Mouse (Mus musculus) embryonic facial prominence, embryonic 12.5 days (tissue): Measurements from ENCODE around the gene Klhl24. TPM values are rescaled to one million over a fixed set of nuclear protein-coding genes. Genes with fewer than 3 reads are reported as not detected.
"Not testable (repeated sequence)": the region's sequence is repeated elsewhere in the genome, so short reads cannot be mapped to it uniquely, and the experiment has no call there.

ENCODE experiments used
- ATAC-seq: fragments of 200-750 bp; cut with Nextera tagmentation; 2 replicates; pipeline ENCODE4 v1.8.0; 2017; ENCODE audit not compliant: insufficient number of reproducible peaks, insufficient read depth, low FRiP score, low TSS enrichment
- H3K27ac ChIP-seq: fragments of 300-500 bp; sonication (generic); 2 replicates; pipeline ENCODE4 v1.5.1; 2016; ENCODE audit warnings: mild to moderate bottlenecking
- H3K27me3 ChIP-seq: fragments of 300-500 bp; sonication (generic); 2 replicates; pipeline ENCODE4 v1.6.1; 2016; ENCODE audit warnings: mild to moderate bottlenecking, moderate library complexity
- H3K36me3 ChIP-seq: fragments of 300-500 bp; sonication (generic); 2 replicates; pipeline ENCODE4 v1.6.1; 2016; ENCODE audit warnings: mild to moderate bottlenecking
- H3K4me1 ChIP-seq: fragments of 300-500 bp; sonication (generic); 2 replicates; pipeline ENCODE4 v1.6.1; 2016
- H3K4me2 ChIP-seq: fragments of 300-500 bp; sonication (generic); replicated peaks from 2 replicates; pipeline ENCODE4 v1.6.1; 2016; ENCODE audit warnings: mild to moderate bottlenecking, moderate library complexity
- H3K4me3 ChIP-seq: fragments of 300-500 bp; sonication (generic); 2 replicates; pipeline ENCODE4 v1.5.1; 2016; ENCODE audit warnings: mild to moderate bottlenecking
- H3K9ac ChIP-seq: fragments of 300-500 bp; sonication (generic); 2 replicates; pipeline ENCODE4 v1.6.1; 2016; ENCODE audit warnings: mild to moderate bottlenecking, moderate library complexity
- H3K9me3 ChIP-seq: fragments of 300-500 bp; sonication (generic); 2 replicates; pipeline ENCODE4 v1.6.1; 2016; ENCODE audit warnings: mild to moderate bottlenecking, moderate library complexity
- WGBS: fragments of 180-500 bp; shearing (Covaris S2); methylation state at CpG from one replicate; pipeline ENCODE4 v1.1.7; 2016; 5-methylcytosine and 5-hydroxymethylcytosine counted together
- polyA plus RNA-seq: library from polyadenylated mRNA; unstranded; fragments of >200 nt; fragmentation: Nextera tagmentation; extraction: Ambion mirVana; gene quantifications from 2 replicates; pipeline ENCODE4 v1.2.1, GENCODE M21; 2016

Klhl24 gene
- polyA plus RNA-seq, 1 experiment from 2014 or later: 36.9 TPM

DNA sequence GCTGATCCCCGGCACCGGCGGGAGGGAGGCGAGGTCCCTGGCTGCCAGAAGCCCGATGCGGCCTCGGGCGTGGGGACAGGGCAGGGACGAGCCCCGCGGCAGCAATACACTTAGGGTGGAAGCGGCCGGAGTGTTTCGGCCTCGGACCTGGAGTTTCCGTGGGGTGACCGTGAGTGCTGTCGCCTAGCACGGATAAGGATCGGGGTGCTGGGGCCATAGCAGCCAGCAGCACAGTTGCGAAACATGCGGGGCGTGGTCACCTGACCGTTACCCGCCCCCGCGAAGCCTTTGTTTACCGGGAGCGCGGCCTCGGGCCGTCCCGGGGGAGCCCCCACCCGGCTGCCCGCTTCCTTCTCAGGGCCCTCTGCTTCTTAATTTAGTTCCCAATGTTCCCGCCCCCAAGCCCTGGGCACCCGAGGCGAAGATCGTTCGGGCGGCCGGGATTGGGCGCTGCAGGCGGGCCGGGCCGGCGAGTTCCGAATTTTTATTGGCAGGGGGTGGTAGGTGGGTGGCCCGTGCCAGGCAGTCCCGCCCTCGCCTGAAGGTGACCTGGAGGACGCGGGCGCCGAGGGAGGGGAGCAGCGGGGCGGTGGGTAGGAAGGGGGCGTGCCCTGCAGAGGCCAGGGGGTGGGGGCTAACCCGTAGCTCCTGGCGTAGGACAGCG is 501 bp downstream of the Klhl24 start:
- Histone ChIP-seq H3K27ac (peak overlapping the region; percentile 95), H3K9me3 (no peaks in the 10 kb centered on the region), H3K4me1 (no peaks in the 10 kb centered on the region), H3K4me2 (peak overlapping the region; percentile 51), H3K36me3 (peaks cover 7% of the 10 kb centered on the region), H3K4me3 (peak overlapping the region; percentile 87), H3K27me3 (no peaks in the 10 kb centered on the region), H3K9ac (peak overlapping the region; percentile 85)
- peak; percentile 94 for ATAC-seq
- 1% methylated on average over 60 of the region's 61 CpGs for WGBS

DNA sequence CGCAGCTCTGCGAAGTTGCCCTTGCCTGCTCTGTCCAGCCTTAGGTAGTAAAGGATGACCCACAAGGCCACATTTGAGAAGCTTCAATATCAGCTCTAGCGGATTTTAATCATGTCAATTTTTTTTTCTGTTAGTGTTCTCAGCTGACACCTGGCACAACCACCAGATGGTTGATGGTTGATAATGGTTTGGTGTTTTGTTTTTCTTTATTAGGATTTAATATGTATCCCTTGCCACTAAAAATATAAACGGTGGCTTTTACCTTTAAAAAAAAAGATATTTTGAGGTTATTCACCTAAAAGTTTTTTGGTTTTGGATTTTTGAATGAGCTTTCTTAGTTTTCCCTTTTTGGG is 1.0 kb downstream of the Klhl24 start:
- Histone ChIP-seq H3K4me1 (no peaks in the 10 kb centered on the region), H3K36me3 (peaks cover 11% of the 10 kb centered on the region), H3K27me3 (no peaks in the 10 kb centered on the region), H3K27ac (peak overlapping the region; percentile 95), H3K4me2 (peak overlapping the region; percentile 51), H3K4me3 (peak overlapping the region; percentile 87), H3K9ac (peak overlapping the region; percentile 85), H3K9me3 (peaks cover 3% of the 10 kb centered on the region)
- 7% methylated on average over 4 of the region's 4 CpGs for WGBS
- ATAC-seq: no peak

DNA sequence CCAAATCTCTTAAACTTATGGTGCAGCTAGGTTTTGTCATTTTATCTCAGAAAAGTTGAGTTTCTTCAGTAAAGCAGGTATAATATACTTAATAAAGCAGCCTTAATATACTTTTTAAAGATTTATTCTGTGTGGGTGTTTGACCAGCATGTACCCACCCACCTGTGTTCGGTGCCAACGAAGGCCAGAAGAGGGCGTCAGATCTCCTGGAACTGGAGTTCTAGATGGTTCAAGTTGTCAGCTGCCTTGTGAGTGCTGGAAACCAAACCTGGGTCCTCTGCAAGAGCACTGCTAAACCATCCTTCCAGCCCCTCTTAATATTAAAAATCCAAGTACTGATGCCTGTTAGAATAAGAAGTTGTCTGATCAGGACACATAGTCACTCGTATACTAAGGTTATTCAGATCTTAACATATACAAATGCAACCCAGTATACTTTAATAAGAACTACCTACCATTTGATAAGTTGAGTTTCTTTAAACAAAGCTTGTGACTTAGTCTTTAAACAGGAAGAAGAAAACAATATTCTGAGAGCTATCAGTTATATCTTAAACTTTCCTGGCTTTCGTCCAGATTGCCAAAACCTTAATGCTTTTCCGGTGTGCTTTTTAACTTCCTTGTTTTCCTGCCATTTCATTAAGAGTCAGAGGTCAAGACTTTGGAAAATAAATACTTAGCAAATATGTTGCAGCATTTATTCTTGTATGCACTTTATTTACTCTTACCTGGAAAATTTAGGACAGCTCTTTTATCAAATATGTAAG is 1.7 kb downstream of the Klhl24 start:
- Histone ChIP-seq H3K36me3 (peaks cover 18% of the 10 kb centered on the region), H3K4me3 (no peak overlapping the region), H3K4me2 (no peak overlapping the region), H3K27ac (no peak overlapping the region), H3K9me3 (peaks cover 10% of the 10 kb centered on the region), H3K9ac (no peak overlapping the region), H3K4me1 (no peaks in the 10 kb centered on the region), H3K27me3 (no peaks in the 10 kb centered on the region)
- no peak for ATAC-seq
- WGBS: 91% methylated on average over 6 of the region's 6 CpGs

DNA sequence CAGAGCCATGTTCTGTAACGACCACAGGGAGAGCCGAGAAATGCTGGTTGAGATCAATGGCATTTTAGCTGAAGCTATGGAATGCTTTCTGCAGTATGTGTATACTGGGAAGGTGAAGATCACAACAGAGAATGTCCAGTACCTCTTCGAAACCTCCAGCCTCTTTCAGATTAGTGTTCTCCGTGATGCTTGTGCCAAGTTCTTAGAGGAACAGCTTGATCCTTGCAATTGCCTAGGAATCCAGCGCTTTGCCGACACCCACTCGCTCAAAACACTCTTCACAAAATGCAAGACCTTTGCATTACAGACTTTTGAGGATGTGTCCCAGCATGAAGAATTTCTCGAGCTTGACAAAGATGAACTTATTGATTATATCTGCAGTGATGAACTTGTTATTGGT is 9.7 kb downstream of the Klhl24 start:
- Histone ChIP-seq H3K4me1 (no peaks in the 10 kb centered on the region), H3K9me3 (peaks cover 12% of the 10 kb centered on the region), H3K4me2 (no peak overlapping the region), H3K27ac (no peak overlapping the region), H3K9ac (no peak overlapping the region), H3K36me3 (peaks cover 62% of the 10 kb centered on the region), H3K27me3 (no peaks in the 10 kb centered on the region), H3K4me3 (no peak overlapping the region)
- no peak for ATAC-seq
- WGBS: 94% methylated on average over 8 of the region's 8 CpGs

DNA sequence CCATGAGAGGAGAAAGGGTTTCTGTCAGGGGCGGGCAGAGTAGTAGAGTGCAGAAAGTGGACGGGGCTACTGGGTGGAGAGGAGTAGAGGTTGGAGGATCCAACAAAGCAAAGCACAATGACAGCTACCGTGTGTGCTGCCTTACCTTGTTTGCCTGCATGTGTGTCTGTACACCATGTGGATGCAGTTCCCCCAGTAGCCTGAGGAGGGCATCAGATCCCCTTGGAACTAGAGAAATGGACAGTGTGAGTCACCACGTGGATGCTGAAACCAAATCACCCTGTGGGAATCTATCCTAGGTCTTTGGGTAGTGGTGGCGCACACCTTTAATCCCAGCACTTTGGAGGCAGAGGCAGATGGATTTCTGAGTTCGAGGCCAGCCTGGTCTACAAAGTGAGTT is 11.6 kb downstream of the Klhl24 start:
- Histone ChIP-seq H3K4me2 (no peak overlapping the region), H3K9ac (no peak overlapping the region), H3K36me3 (peaks cover 49% of the 10 kb centered on the region), H3K4me3 (no peak overlapping the region), H3K4me1 (no peaks in the 10 kb centered on the region), H3K27ac (no peak overlapping the region), H3K27me3 (no peaks in the 10 kb centered on the region), H3K9me3 (peaks cover 3% of the 10 kb centered on the region)
- no peak for ATAC-seq
- WGBS: 90% methylated on average over 6 of the region's 6 CpGs

DNA sequence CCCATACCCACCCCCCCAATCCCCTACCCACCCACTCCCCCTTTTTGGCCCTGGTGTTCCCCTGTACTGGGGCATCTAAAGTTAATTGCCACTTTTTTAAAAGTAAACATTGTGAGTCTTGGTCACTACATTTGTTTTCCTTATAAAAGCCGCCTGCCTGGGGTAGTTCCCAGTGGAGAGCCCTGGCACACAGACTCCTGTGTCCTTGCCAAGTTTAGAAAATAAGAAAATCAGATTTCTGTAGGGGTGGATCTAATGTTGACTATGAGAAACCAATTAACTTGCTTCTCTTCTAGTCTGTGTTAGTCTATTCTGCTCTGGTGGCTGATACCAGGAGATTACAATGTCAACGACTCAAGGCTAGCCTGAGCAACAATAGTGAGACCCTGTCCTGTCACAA is 15.3 kb downstream of the Klhl24 start:
- H3K4me2 ChIP-seq: no peak overlapping the region
- H3K9me3 ChIP-seq: no peaks in the 10 kb centered on the region
- no peak overlapping the region for H3K27ac ChIP-seq
- peaks cover 46% of the 10 kb centered on the region for H3K36me3 ChIP-seq
- no peak for ATAC-seq
- H3K4me3 ChIP-seq: no peak overlapping the region
- H3K4me1 ChIP-seq: no peaks in the 10 kb centered on the region
- no peak overlapping the region for H3K9ac ChIP-seq
- 87% methylated on average over 2 of the region's 2 CpGs for WGBS
- H3K27me3 ChIP-seq: no peaks in the 10 kb centered on the region

DNA sequence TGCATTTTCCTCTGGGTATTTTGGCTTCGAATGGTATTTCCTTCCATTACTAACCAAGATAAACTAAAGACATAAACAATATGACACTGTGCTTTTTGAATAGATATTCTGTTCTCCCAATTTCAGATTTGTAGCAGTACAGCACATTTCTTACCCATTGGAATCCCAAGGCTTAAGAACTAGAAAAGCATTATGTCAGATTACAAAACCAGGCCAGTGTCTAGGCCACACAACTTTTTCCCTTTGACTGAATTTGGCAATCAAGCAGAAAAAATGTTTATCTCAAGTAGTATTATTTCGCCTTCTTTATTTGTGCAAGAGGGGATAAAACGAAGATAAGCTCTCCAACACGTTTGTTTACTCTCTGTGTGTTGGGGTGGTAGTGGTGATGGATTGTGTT is 18.7 kb downstream of the Klhl24 start:
- no peak overlapping the region for H3K4me2 ChIP-seq
- 89% methylated on average over 4 of the region's 4 CpGs for WGBS
- no peak overlapping the region for H3K27ac ChIP-seq
- H3K9me3 ChIP-seq: no peaks in the 10 kb centered on the region
- H3K36me3 ChIP-seq: peaks cover 45% of the 10 kb centered on the region
- no peak overlapping the region for H3K4me3 ChIP-seq
- no peak for ATAC-seq
- no peaks in the 10 kb centered on the region for H3K27me3 ChIP-seq
- no peak overlapping the region for H3K9ac ChIP-seq
- H3K4me1 ChIP-seq: no peaks in the 10 kb centered on the region

DNA sequence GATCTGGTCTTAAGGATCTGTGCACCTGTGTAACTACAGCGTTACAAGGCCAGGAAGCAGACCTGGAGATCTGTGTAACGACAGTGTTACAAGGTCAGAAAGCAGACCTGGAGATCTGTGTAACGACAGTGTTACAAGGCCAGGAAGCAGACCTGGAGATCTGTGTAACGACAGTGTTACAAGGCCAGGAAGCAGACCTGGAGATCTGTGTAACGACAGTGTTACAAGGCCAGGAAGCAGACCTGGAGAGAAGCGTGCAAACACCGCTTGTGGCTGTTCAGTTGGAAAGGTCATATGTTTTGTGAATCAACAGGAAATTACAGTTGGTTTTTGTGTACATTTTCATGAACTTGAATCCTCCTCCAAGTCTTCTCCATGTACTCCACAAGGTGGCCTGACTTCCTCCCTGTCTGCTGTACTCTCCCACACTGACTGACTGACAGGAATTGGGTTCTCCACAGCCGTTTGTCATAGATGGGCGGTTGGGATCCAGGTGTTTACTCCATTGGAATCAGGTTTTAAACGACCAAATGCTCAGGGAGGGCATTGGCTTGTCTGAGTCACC is 29.1 kb downstream of the Klhl24 start:
- not testable (repeated sequence) for H3K9me3 ChIP-seq, H3K4me3 ChIP-seq, H3K9ac ChIP-seq, ATAC-seq, H3K4me2 ChIP-seq, H3K4me1 ChIP-seq, H3K27me3 ChIP-seq, H3K27ac ChIP-seq
- peaks cover 37% of the 10 kb centered on the region for H3K36me3 ChIP-seq
- 83% methylated on average over 10 of the region's 10 CpGs for WGBS

DNA sequence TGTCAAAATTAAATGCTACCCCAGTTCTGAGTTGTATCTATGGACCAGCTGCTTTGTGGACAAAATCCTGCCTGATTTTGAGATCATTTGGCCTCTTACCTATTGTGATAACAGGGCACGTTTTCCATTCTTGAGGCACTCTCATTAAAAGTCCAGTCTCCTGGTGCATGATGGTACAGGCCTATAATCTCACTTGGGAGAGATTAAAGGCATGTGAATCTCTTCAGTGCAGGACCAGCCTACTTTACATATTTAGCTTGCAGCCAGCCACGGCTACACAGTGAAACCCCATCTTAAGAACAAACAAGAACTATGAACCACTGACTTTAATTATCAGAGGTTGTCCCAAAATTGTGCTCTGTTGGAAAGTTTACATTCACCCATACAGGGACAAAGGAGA is 33.1 kb downstream of the Klhl24 start:
- Histone ChIP-seq H3K27me3 (no peaks in the 10 kb centered on the region), H3K4me2 (no peak overlapping the region), H3K4me1 (no peaks in the 10 kb centered on the region), H3K36me3 (peaks cover 14% of the 10 kb centered on the region), H3K27ac (no peak overlapping the region), H3K4me3 (no peak overlapping the region), H3K9ac (no peak overlapping the region), H3K9me3 (no peaks in the 10 kb centered on the region)
- WGBS: 61% methylated on average over 2 of the region's 2 CpGs
- ATAC-seq: no peak

DNA sequence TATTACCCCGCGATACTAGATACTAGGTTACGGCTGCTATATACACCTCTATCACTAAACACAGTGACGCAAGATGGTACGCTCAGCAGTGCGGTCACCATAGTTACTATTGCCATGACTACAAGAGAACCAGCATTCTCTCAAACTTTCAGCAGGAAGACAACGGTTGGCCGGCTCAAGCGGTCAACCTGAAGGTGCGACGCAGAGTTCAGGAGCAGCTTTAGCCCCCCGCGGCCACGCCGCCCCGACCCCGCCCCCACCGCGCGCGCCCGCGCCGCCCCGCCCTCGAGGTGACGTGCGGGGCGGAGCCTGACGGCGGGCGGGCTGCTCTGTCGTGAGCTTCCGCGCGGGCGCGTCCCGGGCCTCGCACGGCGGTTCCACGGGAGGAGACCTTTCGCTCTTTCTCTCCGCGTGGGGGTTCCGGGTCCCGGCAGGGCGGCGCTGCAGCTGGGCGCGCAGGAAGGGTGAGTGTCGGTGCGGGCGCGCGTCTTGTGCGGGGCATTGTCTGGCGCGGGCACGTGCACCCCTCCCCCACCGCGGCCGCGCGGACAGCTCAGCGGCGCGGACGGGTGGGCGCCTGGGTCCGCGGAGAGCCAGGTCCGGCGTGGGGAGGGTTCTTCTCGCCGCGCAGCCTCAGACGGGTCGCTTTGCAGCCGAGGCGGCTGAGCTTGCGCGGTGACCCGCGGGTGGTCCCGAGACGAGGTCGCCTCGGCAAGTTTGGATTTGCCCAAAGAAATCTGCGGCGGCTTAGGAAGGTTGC is 43.6 kb downstream of the Klhl24 start, which contains the start of gene Yeats2:
TSS of gene Yeats2 (plus strand) at position 292 of the 760 bp plus-strand sequence.
- WGBS: 1% methylated on average over 72 of the region's 92 CpGs
- Histone ChIP-seq H3K4me3 (peak within 1 kb of the TSS; percentile 64), H3K9me3 (no peaks in the 10 kb centered on the region), H3K27ac (peak within 1 kb of the TSS; percentile 93), H3K4me2 (peak within 1 kb of the TSS; percentile 80), H3K27me3 (no peaks in the 10 kb centered on the region), H3K9ac (peak within 1 kb of the TSS; percentile 82), H3K36me3 (0 out of 2 replicates have a peak, but pooled peaks cover 8% of the 10 kb centered on the region), H3K4me1 (peaks cover 15% of the 10 kb centered on the region)
- ATAC-seq: peak; percentile 94

DNA sequence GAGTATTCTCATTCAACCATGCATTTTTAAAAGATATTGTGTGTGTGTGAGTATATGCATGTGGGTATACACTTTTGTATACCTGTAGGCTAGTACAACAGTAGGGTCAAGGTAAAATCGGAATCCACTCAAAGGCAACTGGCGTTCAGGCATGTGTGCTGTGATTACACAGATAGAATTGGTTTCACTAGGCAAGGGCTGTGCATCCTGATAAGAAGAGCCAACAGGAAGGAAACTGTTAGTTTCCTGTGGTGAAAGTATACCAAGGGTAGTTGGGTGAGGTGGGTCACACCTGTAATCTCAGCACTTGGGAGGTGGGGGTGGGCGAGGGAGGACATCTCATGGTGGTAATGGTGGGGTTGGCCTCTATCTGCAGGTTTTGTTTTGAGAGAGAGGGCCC is 47.2 kb downstream of the Klhl24 start:
- H3K4me2 ChIP-seq: no peak overlapping the region

More for the DNA sequence above, 47.2 kb downstream of the Klhl24 start:
- H3K9me3 ChIP-seq: no peaks in the 10 kb centered on the region
- H3K36me3 ChIP-seq: 0 out of 2 replicates have a peak, but pooled peaks cover 8% of the 10 kb centered on the region
- no peak for ATAC-seq
- H3K27ac ChIP-seq: no peak overlapping the region
- H3K4me3 ChIP-seq: no peak overlapping the region
- peaks cover 15% of the 10 kb centered on the region for H3K4me1 ChIP-seq
- no peak overlapping the region for H3K9ac ChIP-seq
- 90% methylated on average over 3 of the region's 3 CpGs for WGBS
- no peaks in the 10 kb centered on the region for H3K27me3 ChIP-seq
